Mouse (Mus musculus): ENCODE measurements around the gene Dek. TPM values are rescaled to one million over a fixed set of nuclear protein-coding genes. Genes with fewer than 3 reads are reported as not detected.

Gene Dek
- total and polyA plus RNA-seq, 3 experiments = 97.9 to 5,191 (median 207) TPM

- Histone ChIP-seq H3K27ac (ENCODE audit: control insufficient read depth, low read depth, low read length) (no peak overlapping the region), H3K79me2 (ENCODE audit: control insufficient read depth, insufficient read depth, low read length, poor library complexity) (no peaks in the 10 kb centered on the region), H3K4me3 (ENCODE audit: control insufficient read depth in 1 of 2, insufficient read depth in 1 of 2, low read depth in 2 of 2, low read length in 2 of 2) (no peak overlapping the region), H3K27me3 (ENCODE audit: control insufficient read depth in 1 of 2, insufficient read depth in 2 of 2, low read length in 2 of 2) (no peaks in the 10 kb centered on the region), H3K9me3 (replicated peaks; ENCODE audit: insufficient read depth, low read length) (no peaks in the 10 kb centered on the region), H3K36me3 (ENCODE audit: control insufficient read depth in 1 of 2, insufficient read depth in 2 of 2, low read length in 2 of 2) (no peaks in the 10 kb centered on the region), H3K4me1 (ENCODE audit: control insufficient read depth in 1 of 2, insufficient read depth in 2 of 2, low read length in 2 of 2) (no peaks in the 10 kb centered on the region), H3K9ac (ENCODE audit: control insufficient read depth, low read depth, low read length, poor library complexity, severe bottlenecking) (no peak overlapping the region)
- DNase-seq (ENCODE audit: low read depth, low spot score) = no peak
- no peak for TF ChIP-seq CHD1 (IDR thresholded peaks at IDR 0.05; ENCODE audit: low read depth, low read length)
- no peak for TF ChIP-seq MAX (IDR thresholded peaks at IDR 0.05; ENCODE audit: low read length)
- no peak for TF ChIP-seq GABPA (IDR thresholded peaks at IDR 0.05; ENCODE audit: low read depth, low read length)
- TF ChIP-seq POLR2AphosphoS5 (IDR thresholded peaks at IDR 0.05; ENCODE audit: borderline replicate concordance, low read depth, low read length) = no peak
- TF ChIP-seq EP300 (IDR thresholded peaks at IDR 0.05; ENCODE audit: low read depth in 1 of 2, low read length in 2 of 2) = no peak
- no peak for TF ChIP-seq SIN3A (IDR thresholded peaks at IDR 0.05; ENCODE audit: low read length)
- no peak for TF ChIP-seq MAZ (IDR thresholded peaks at IDR 0.05; ENCODE audit: low read depth, low read length)
- no peak for TF ChIP-seq CTCF (IDR thresholded peaks at IDR 0.05 in 2 of 3, conservative IDR thresholded peaks at IDR 0.05 in 1 of 3; ENCODE audit: control insufficient read depth in 1 of 3, insufficient read depth in 1 of 3, low read depth in 2 of 3, low read length in 3 of 3, poor library complexity in 1 of 3, severe bottlenecking in 1 of 3)
Measured at GRCm38 (mm10) chr13:47151060-47151459, 45.1 kb upstream of the Dek start.

- Histone ChIP-seq H3K36me3 (ENCODE audit: control insufficient read depth in 1 of 2, insufficient read depth in 2 of 2, low read length in 2 of 2) (no peaks in the 10 kb centered on the region), H3K27ac (ENCODE audit: control insufficient read depth, low read depth, low read length) (no peak overlapping the region), H3K4me1 (ENCODE audit: control insufficient read depth in 1 of 2, insufficient read depth in 2 of 2, low read length in 2 of 2) (no peaks in the 10 kb centered on the region), H3K79me2 (ENCODE audit: control insufficient read depth, insufficient read depth, low read length, poor library complexity) (no peaks in the 10 kb centered on the region), H3K9ac (ENCODE audit: control insufficient read depth, low read depth, low read length, poor library complexity, severe bottlenecking) (no peak overlapping the region), H3K9me3 (replicated peaks; ENCODE audit: insufficient read depth, low read length) (no peaks in the 10 kb centered on the region), H3K4me3 (ENCODE audit: control insufficient read depth in 1 of 2, insufficient read depth in 1 of 2, low read depth in 2 of 2, low read length in 2 of 2) (no peak overlapping the region), H3K27me3 (ENCODE audit: control insufficient read depth in 1 of 2, insufficient read depth in 2 of 2, low read length in 2 of 2) (0 out of 4 replicates have a peak, but pooled peaks cover 0 to 1% of the 10 kb centered on the region in 2 experiments)
- no peak for TF ChIP-seq CHD2 (IDR thresholded peaks at IDR 0.05; ENCODE audit: low read length)
- TF ChIP-seq MYC (IDR thresholded peaks at IDR 0.05; ENCODE audit: low read depth, low read length) = no peak
- TF ChIP-seq RAD21 (IDR thresholded peaks at IDR 0.05; ENCODE audit: low read depth, low read length) = no peak
- no peak for TF ChIP-seq HCFC1 (IDR thresholded peaks at IDR 0.05; ENCODE audit: low read depth, low read length)
- DNase-seq (ENCODE audit: low read depth, low spot score) = no peak
Measured at GRCm38 (mm10) chr13:47149993-47150392, 44.0 kb upstream of the Dek start.

- no peak for DNase-seq (ENCODE audit: low read depth, low spot score)
- TF ChIP-seq MAZ (IDR thresholded peaks at IDR 0.05; ENCODE audit: low read depth, low read length) (no peak), ZC3H11A (IDR thresholded peaks at IDR 0.05; ENCODE audit: low read depth, low read length) (no peak), JUND (IDR thresholded peaks at IDR 0.05; ENCODE audit: low read depth, low read length) (no peak), ZKSCAN1 (IDR thresholded peaks at IDR 0.05; ENCODE audit: low read depth, low read length) (no peak), EP300 (IDR thresholded peaks at IDR 0.05; ENCODE audit: low read depth in 1 of 2, low read length in 2 of 2) (no peak), SIN3A (IDR thresholded peaks at IDR 0.05; ENCODE audit: low read length) (no peak), GABPA (IDR thresholded peaks at IDR 0.05; ENCODE audit: low read depth, low read length) (no peak), USF2 (IDR thresholded peaks at IDR 0.05; ENCODE audit: borderline replicate concordance in 1 of 2, insufficient read depth in 1 of 2, low read depth in 1 of 2, low read length in 2 of 2) (no peak), HCFC1 (IDR thresholded peaks at IDR 0.05; ENCODE audit: low read depth, low read length) (no peak), BHLHE40 (IDR thresholded peaks at IDR 0.05; ENCODE audit: borderline replicate concordance, low read depth, low read length) (no peak), TBP (IDR thresholded peaks at IDR 0.05; ENCODE audit: low read depth, low read length) (no peak)
Measured at GRCm38 (mm10) chr13:47148573-47148972, 42.6 kb upstream of the Dek start.

More at GRCm38 (mm10) chr13:47148573-47148972, 42.6 kb upstream of the Dek start:
- Histone ChIP-seq H3K36me3 (ENCODE audit: control insufficient read depth in 1 of 2, insufficient read depth in 2 of 2, low read length in 2 of 2) (no peaks in the 10 kb centered on the region), H3K9me3 (replicated peaks; ENCODE audit: insufficient read depth, low read length) (no peaks in the 10 kb centered on the region), H3K9ac (ENCODE audit: control insufficient read depth, low read depth, low read length, poor library complexity, severe bottlenecking) (no peak overlapping the region), H3K4me1 (ENCODE audit: control insufficient read depth in 1 of 2, insufficient read depth in 2 of 2, low read length in 2 of 2) (no peaks in the 10 kb centered on the region), H3K27ac (ENCODE audit: control insufficient read depth, low read depth, low read length) (no peak overlapping the region), H3K4me3 (ENCODE audit: control insufficient read depth in 1 of 2, insufficient read depth in 1 of 2, low read depth in 2 of 2, low read length in 2 of 2) (no peak overlapping the region), H3K27me3 (ENCODE audit: control insufficient read depth in 1 of 2, insufficient read depth in 2 of 2, low read length in 2 of 2) (0 out of 4 replicates have a peak, but pooled peaks cover 0 to 1% of the 10 kb centered on the region in 2 experiments), H3K79me2 (ENCODE audit: control insufficient read depth, insufficient read depth, low read length, poor library complexity) (no peaks in the 10 kb centered on the region)

Data from MEL (cell line).